Mouse (Mus musculus) myocyte (in vitro differentiated cells): ENCODE results near the gene Gm3404.
"Not testable (repeated sequence)": the region's sequence is repeated elsewhere in the genome, so short reads cannot be mapped to it uniquely, and the experiment has no call there.

ENCODE experiments used
- CEBPB ChIP-seq: IDR thresholded peaks from 2 replicates; pipeline ENCODE4 v1.6.1; 2011; ENCODE audit warnings: mild to moderate bottlenecking, moderate library complexity; ENCODE audit not compliant: poor library complexity, insufficient read depth, severe bottlenecking
- MYOD1 ChIP-seq, 3 experiments: IDR thresholded peaks; one replicate each; pipeline ENCODE4 v1.6.1; 2011; ENCODE audit warnings: control low read depth in 2 of 3, low read depth in 2 of 3, mild to moderate bottlenecking in 2 of 3, moderate library complexity in 1 of 3; ENCODE audit not compliant: insufficient read length in 2 of 3, control insufficient read depth in 1 of 3
- POLR2A ChIP-seq: IDR thresholded peaks from one replicate; pipeline ENCODE4 v1.6.1; 2011; ENCODE audit warnings: low read depth, mild to moderate bottlenecking, control low read depth, moderate library complexity; ENCODE audit not compliant: insufficient read length
- POLR2AphosphoS2 ChIP-seq: IDR thresholded peaks from one replicate; pipeline ENCODE4 v1.6.1; 2011; ENCODE audit warnings: low read depth, control low read depth; ENCODE audit not compliant: insufficient read length
- TCF3 ChIP-seq: IDR thresholded peaks from one replicate; pipeline ENCODE4 v1.6.1; 2011; ENCODE audit warnings: low read depth, control low read depth; ENCODE audit not compliant: insufficient read length

DNA sequence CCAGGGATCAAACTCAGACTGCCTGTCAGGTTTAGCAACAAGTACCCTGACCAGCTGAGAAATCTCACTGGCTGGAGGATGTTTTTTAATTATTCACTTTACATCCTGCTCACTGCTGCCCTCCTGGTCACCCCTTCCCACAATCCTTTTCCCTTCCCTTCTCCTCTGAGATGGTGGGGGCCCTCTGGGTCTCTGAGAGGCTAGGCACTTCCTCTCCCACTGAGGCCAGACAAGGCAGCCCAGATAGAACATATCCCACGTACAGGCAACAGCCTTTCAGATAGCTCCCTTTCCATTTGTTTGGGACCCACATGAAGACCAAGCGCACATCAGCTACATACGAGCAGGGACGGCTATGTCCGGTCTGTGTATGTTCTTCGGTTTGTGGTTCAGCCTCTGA, 44.6 kb downstream of the Gm3404 start:
- not testable (repeated sequence) for TF ChIP-seq POLR2AphosphoS2; POLR2A; CEBPB; TCF3; MYOD1 (IDR thresholded peaks at IDR 0.05; ENCODE audit: control insufficient read depth in 1 of 3, insufficient read length in 2 of 3, low read depth in 2 of 3)
